Mouse (Mus musculus) cerebellum, adult 2 months (tissue): ENCODE measurements around the gene Rtl5.

Experiments used
- CTCF ChIP-seq: fragments of 200-500 bp; IDR thresholded peaks from 2 replicates; pipeline ENCODE4 v1.5.1; 2011; ENCODE audit warnings: low read depth, mild to moderate bottlenecking, control low read depth, low read length, moderate library complexity, borderline replicate concordance; ENCODE audit not compliant: insufficient read depth
- POLR2A ChIP-seq: fragments of 200-500 bp; IDR thresholded peaks from 2 replicates; pipeline ENCODE4 v1.6.1; 2011; ENCODE audit warnings: low read length, control low read depth, borderline replicate concordance; ENCODE audit not compliant: insufficient read depth

DNA sequence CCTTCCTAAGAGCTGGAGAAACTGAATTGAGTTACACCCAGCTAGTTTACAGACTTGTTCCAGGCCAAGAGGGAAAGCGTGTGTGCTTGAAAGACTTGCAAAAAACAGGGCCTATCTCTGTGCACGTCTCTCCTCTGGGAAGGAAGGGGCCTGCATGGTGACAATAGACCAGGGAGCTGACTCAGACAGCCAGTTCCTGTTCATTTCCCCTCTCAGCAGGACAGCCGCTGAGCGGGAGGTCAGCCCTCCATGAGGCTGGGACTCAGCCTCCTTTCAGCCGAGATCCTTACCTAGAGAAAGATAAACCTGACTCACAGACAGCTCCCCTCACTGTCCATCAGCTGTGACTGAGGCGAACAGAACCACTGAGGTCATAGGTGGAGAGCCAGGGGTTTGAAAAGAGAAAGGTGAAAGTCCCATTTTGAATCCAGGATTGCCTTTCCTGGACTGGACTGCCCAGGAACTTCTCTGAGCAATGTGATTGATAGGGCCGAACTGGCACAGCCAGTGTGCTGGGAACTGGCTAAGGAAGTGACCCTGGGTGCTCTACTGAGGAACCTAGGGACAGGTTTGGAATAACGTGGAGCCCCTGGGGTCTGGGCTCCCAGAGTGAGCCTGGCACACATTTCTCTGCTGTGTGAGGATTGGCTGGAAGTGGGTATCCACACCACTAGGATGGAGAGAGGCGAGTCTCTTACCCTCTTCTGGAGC is 53.7 kb downstream of the Rtl5 start:
- TF ChIP-seq CTCF (no peak), POLR2A (no peak)
